Mouse (Mus musculus) liver, embryonic 14.5 days (tissue): ENCODE data around the gene Utp6. TPM values are rescaled to one million over a fixed set of nuclear protein-coding genes. Genes with fewer than 3 reads are reported as not detected.

Experiments
- ATAC-seq: fragments of 200-750 bp; cut with Nextera tagmentation; 2 replicates; pipeline ENCODE4 v1.8.0; 2017; ENCODE audit warnings: moderate number of reproducible peaks, mild to moderate bottlenecking, moderate library complexity; ENCODE audit not compliant: insufficient read depth
- DNase-seq, 3 experiments: peaks; one replicate each; pipeline ENCODE4 v3.0.0-alpha.2; 2012 to 2013; ENCODE audit warnings: low read depth in 3 of 3, low spot score in 3 of 3
- H3K27ac ChIP-seq: fragments of 300-500 bp; sonication (generic); 2 replicates; pipeline ENCODE4 v1.5.1; 2014; ENCODE audit warnings: moderate library complexity, mild to moderate bottlenecking, control low read depth, inconsistent platforms
- H3K27me3 ChIP-seq: fragments of 300-500 bp; sonication (generic); 2 replicates; pipeline ENCODE4 v1.6.1; 2014; ENCODE audit warnings: mild to moderate bottlenecking, low read length, moderate library complexity; ENCODE audit not compliant: control insufficient read depth, insufficient read depth
- H3K36me3 ChIP-seq: fragments of 300-500 bp; sonication (generic); replicated peaks from 2 replicates; pipeline ENCODE4 v1.6.1; 2014; ENCODE audit warnings: low read depth; ENCODE audit not compliant: control insufficient read depth, insufficient read depth
- H3K4me1 ChIP-seq, 2 experiments: fragments of 200-500 bp in 1 of 2; fragments of 300-500 bp in 1 of 2; sonication (generic) in 1 of 2; replicated peaks; 2 replicates each; pipeline ENCODE4 v1.6.1; 2012 to 2014; ENCODE audit warnings: antibody characterized with exemption in 1 of 2, inconsistent platforms in 1 of 2, low read length in 1 of 2; ENCODE audit not compliant: control insufficient read depth in 2 of 2, insufficient read depth in 2 of 2
- H3K4me2 ChIP-seq: fragments of 300-500 bp; sonication (generic); 2 replicates; pipeline ENCODE4 v1.6.1; 2014; ENCODE audit warnings: low read depth, mild to moderate bottlenecking, control low read depth, moderate library complexity
- H3K4me3 ChIP-seq, 2 experiments: fragments of 200-500 bp in 1 of 2; fragments of 300-500 bp in 1 of 2; sonication (generic) in 1 of 2; 2 replicates each; pipeline ENCODE4 v1.5.1; 2012 to 2014; ENCODE audit warnings: low read depth in 2 of 2, low read length in 2 of 2, mild to moderate bottlenecking in 2 of 2, control low read depth in 1 of 2, inconsistent platforms in 1 of 2, moderate library complexity in 1 of 2; ENCODE audit not compliant: insufficient read depth in 1 of 2
- H3K9ac ChIP-seq: fragments of 300-500 bp; sonication (generic); replicated peaks from 2 replicates; pipeline ENCODE4 v1.6.1; 2014; ENCODE audit warnings: mild to moderate bottlenecking, control low read depth, moderate library complexity
- H3K9me3 ChIP-seq: fragments of 300-500 bp; sonication (generic); 2 replicates; pipeline ENCODE4 v1.6.1; 2016; ENCODE audit warnings: low read length, mixed read lengths; ENCODE audit not compliant: control insufficient read depth
- CTCF ChIP-seq: IDR thresholded peaks from 2 replicates; pipeline ENCODE4 v1.5.1; 2016; ENCODE audit warnings: antibody characterized with exemption, low read depth, control low read depth
- EP300 ChIP-seq: IDR thresholded peaks from 2 replicates; pipeline ENCODE4 v1.6.1; 2016; ENCODE audit warnings: antibody characterized with exemption, low read depth
- WGBS: fragments of 180-500 bp; shearing (Covaris S2); extraction: QIAGEN DNeasy Blood & Tissue Kit; methylation state at CpG from one replicate; pipeline ENCODE4 v1.1.7; 2014; ENCODE audit not compliant: insufficient replicate concordance; 5-methylcytosine and 5-hydroxymethylcytosine counted together
- polyA plus RNA-seq, 2 experiments: library from polyadenylated mRNA; depleted of rRNA in 1 of 2; stranded (reverse) in 1 of 2; unstranded in 1 of 2; fragments of >200 nt; fragmentation: Nextera tagmentation in 1 of 2; extraction: Ambion mirVana in 1 of 2; gene quantifications; 2 replicates each; pipeline versions ENCODE4 v1.2.1 to v1.2.3; 2012 to 2014

Utp6 gene
- polyA plus RNA-seq, 2 experiments: 11.1 to 23.2 TPM

- Histone ChIP-seq H3K4me1 (peaks cover 3 to 5% of the 10 kb centered on the region in 2 experiments; a peak in 2 of 4 replicates), H3K4me3 (no peak overlapping the region), H3K9me3 (no peaks in the 10 kb centered on the region), H3K27ac (no peak overlapping the region), H3K27me3 (peaks cover 5% of the 10 kb centered on the region), H3K4me2 (no peak overlapping the region), H3K36me3 (no peaks in the 10 kb centered on the region), H3K9ac (no peak overlapping the region)
- 65% methylated on average over 10 of the region's 10 CpGs for WGBS
- TF ChIP-seq EP300 (no peak), CTCF (no peak)
- ATAC-seq: no peak
- DNase-seq: no peak
Observed at GRCm38 (mm10) chr11:79967752-79968151, 5.6 kb upstream of the Utp6 start.

- Histone ChIP-seq H3K27ac (no peak overlapping the region), H3K4me2 (no peak overlapping the region), H3K4me1 (peaks cover 3 to 5% of the 10 kb centered on the region in 2 experiments; a peak in 2 of 4 replicates), H3K36me3 (no peaks in the 10 kb centered on the region), H3K9me3 (no peaks in the 10 kb centered on the region), H3K27me3 (no peaks in the 10 kb centered on the region), H3K4me3 (no peak overlapping the region), H3K9ac (no peak overlapping the region)
- 69% methylated on average over 8 of the region's 8 CpGs for WGBS
- TF ChIP-seq CTCF (no peak), EP300 (no peak)
- no peak for DNase-seq
- no peak for ATAC-seq
Observed at GRCm38 (mm10) chr11:79965896-79966295, 3.7 kb upstream of the Utp6 start.

DNA sequence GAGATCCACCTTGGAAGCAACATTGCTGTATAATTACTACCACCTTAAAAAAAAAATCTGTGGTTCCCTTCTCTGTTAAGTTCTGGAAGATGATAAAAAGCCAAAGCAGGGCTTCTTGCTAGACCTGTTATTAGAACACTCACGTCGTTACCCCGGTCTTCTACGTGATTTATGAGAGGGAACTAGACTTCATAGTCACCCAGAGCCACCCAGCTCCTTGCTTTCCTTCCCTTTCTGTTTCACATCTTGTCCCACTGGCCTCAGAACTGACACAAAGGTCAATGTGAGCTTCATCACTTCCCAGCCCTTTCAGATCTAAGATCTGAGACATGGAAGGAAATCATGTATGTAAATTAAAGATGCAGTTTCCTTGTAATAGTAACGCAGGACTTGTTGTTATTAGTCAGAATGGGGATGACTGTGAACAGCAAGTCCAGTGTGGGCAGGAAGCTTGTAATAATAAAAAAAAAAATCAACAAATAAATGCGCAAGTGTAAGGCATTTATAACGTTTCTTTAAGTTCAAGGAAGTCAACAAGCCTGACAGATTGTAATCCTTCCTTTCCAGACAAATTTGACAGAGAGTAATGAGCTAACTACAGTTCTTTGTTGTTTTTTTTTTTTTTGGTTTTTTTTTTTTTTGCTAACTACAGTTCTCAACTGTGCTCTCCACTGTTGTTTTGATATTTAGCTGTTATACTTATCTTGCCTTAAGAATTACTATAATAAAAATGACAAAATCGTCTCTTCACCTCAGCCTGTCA is 1.2 kb upstream of the Utp6 start:
- ATAC-seq (no peak), DNase-seq (no peak)
- 27% methylated on average over 8 of the region's 8 CpGs for WGBS
- Histone ChIP-seq H3K27ac (no peak overlapping the region), H3K4me2 (peak overlapping the region; percentile 93), H3K9ac (peak overlapping the region; percentile 75), H3K27me3 (no peaks in the 10 kb centered on the region), H3K4me3 (peak overlapping the region in 1 of 2 experiments; percentile 73; a peak in 2 of 4 replicates), H3K36me3 (peaks cover 5% of the 10 kb centered on the region), H3K9me3 (no peaks in the 10 kb centered on the region), H3K4me1 (peaks cover 3 to 5% of the 10 kb centered on the region in 2 experiments; a peak in 2 of 4 replicates)
- TF ChIP-seq CTCF (no peak), EP300 (no peak)

- H3K36me3 ChIP-seq: peaks cover 10% of the 10 kb centered on the region
- H3K4me3 ChIP-seq: peak overlapping the region; percentile 73 to 81
- DNase-seq (no peak), ATAC-seq (peak; percentile 30; the same call in 1 of the 2 replicates)
- H3K4me1 ChIP-seq: peaks cover 3 to 5% of the 10 kb centered on the region in 2 experiments; a peak in 2 of 4 replicates
- peak overlapping the region; percentile 75 for H3K9ac ChIP-seq
- peak overlapping the region; percentile 93 for H3K4me2 ChIP-seq
- H3K27ac ChIP-seq: peak overlapping the region; percentile 55; the same call in 1 of the 2 replicates
- 1% methylated on average over 9 of the region's 9 CpGs for WGBS
- no peak for TF ChIP-seq CTCF
- TF ChIP-seq EP300: no peak
- H3K9me3 ChIP-seq: no peaks in the 10 kb centered on the region
- no peaks in the 10 kb centered on the region for H3K27me3 ChIP-seq
Observed at GRCm38 (mm10) chr11:79962877-79963183, 640 bp upstream of the Utp6 start.

GRCm38 (mm10) chr11:79961346-79962124 is 655 bp downstream of the Utp6 start:
- peak overlapping the region; percentile 93 for H3K4me2 ChIP-seq
- TF ChIP-seq CTCF (no peak), EP300 (no peak)
- peaks cover 3 to 5% of the 10 kb centered on the region in 2 experiments; a peak in 2 of 4 replicates for H3K4me1 ChIP-seq
- WGBS: 6% methylated on average over 27 of the region's 27 CpGs
- no peaks in the 10 kb centered on the region for H3K9me3 ChIP-seq
- no peaks in the 10 kb centered on the region for H3K27me3 ChIP-seq
- ATAC-seq: peak; percentile 18; the same call in 1 of the 2 replicates
- no peak for DNase-seq
- peak overlapping the region; percentile 84 for H3K27ac ChIP-seq
- peaks cover 18% of the 10 kb centered on the region for H3K36me3 ChIP-seq
- H3K4me3 ChIP-seq: peak overlapping the region; percentile 73 to 95
- peak overlapping the region; percentile 89 for H3K9ac ChIP-seq
